Mouse (Mus musculus) heart, postnatal 25 days (tissue): ENCODE data around the gene Ank. TPM values are rescaled to one million over a fixed set of nuclear protein-coding genes. Genes with fewer than 3 reads are reported as not detected.

Experiments
- DNase-seq: peaks from one replicate; pipeline ENCODE4 v3.0.0; 2022; ENCODE audit warnings: low spot score
- intact Hi-C: fragments of 180-260 bp; cut with DNase I; formaldehyde crosslinking; loops from one replicate; pipeline ENCODE4 v1.15.1; 2025
- total RNA-seq, 2 experiments: library from RNA; stranded (reverse); gene quantifications; 2 replicates each; pipeline ENCODE4 v1.2.3; 2021

Ank gene
- total RNA-seq, 2 experiments from 2014 or later = 174 to 208 TPM

- DNase-seq = no peak
- intact Hi-C loops = no loop called here
Observed at GRCm38 (mm10) chr15:27492156-27492555, 25.7 kb downstream of the Ank start.

GRCm38 (mm10) chr15:27492734-27493133 is 26.3 kb downstream of the Ank start:
- intact Hi-C loops = no loop called here
- no peak for DNase-seq

GRCm38 (mm10) chr15:27493516-27493915 is 27.0 kb downstream of the Ank start:
- DNase-seq = no peak
- intact Hi-C loops = no loop called here

GRCm38 (mm10) chr15:27495981-27496401 is 29.5 kb downstream of the Ank start:
- intact Hi-C loops = no loop called here
- DNase-seq = no peak

DNA sequence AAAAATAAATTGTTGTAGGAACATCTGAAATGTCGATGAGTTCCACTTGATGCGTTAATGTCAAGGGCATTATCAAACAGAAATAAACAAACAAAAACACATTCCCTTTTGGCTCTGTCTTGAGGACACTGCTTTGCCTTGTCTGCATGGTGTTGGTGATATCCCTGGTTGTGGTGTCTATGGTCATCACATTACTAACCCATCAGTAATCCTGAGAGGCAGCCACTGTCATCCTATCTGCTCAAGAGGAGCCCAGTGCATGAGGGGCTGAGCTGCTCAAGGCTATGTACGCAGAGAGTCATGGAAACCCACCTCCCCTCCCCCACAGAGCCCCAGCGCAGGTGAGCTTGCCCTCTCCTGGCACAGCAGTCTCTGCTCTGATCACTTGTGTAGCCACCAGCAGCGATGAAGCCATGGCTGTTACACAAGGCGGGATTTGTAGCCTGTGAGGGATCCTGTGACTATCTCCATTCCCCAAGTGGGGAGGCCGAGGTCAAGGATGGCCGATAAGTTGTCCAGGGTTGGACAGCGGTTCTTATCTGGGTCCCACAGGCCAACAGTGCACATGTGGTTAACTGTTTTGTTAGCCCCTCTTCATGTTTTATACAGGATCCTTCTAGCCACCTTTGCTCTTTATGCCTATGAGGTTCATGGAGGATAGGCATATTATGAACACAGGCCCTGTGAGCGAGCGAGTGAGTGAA is 30.3 kb downstream of the Ank start:
- intact Hi-C loops = no loop called here
- DNase-seq = no peak

- intact Hi-C loops = no loop called here
- DNase-seq = no peak
Observed at GRCm38 (mm10) chr15:27497300-27497997, 31.0 kb downstream of the Ank start.

GRCm38 (mm10) chr15:27498078-27498477 is 31.6 kb downstream of the Ank start:
- DNase-seq = no peak
- intact Hi-C loops = no loop called here

- intact Hi-C loops = no loop called here
Observed at GRCm38 (mm10) chr15:27500390-27500789, 33.9 kb downstream of the Ank start.

GRCm38 (mm10) chr15:27502338-27502737 is 35.9 kb downstream of the Ank start:
- DNase-seq = no peak
- intact Hi-C loops = no loop called here

More at GRCm38 (mm10) chr15:27500390-27500789, 33.9 kb downstream of the Ank start:
- DNase-seq = no peak

GRCm38 (mm10) chr15:27503221-27503620 is 36.7 kb downstream of the Ank start:
- DNase-seq = no peak
- intact Hi-C loops = no loop called here

- no peak for DNase-seq
- intact Hi-C loops = no loop called here
Observed at GRCm38 (mm10) chr15:27503801-27504730, 37.6 kb downstream of the Ank start.

- intact Hi-C loops = loop anchor here (2.0 to 5.0 kb wide), 2 partner anchors 32 to 76 kb away; no protein-coding TSS in a partner anchor
- no peak for DNase-seq
Observed at GRCm38 (mm10) chr15:27506127-27506886, 39.8 kb downstream of the Ank start.

DNA sequence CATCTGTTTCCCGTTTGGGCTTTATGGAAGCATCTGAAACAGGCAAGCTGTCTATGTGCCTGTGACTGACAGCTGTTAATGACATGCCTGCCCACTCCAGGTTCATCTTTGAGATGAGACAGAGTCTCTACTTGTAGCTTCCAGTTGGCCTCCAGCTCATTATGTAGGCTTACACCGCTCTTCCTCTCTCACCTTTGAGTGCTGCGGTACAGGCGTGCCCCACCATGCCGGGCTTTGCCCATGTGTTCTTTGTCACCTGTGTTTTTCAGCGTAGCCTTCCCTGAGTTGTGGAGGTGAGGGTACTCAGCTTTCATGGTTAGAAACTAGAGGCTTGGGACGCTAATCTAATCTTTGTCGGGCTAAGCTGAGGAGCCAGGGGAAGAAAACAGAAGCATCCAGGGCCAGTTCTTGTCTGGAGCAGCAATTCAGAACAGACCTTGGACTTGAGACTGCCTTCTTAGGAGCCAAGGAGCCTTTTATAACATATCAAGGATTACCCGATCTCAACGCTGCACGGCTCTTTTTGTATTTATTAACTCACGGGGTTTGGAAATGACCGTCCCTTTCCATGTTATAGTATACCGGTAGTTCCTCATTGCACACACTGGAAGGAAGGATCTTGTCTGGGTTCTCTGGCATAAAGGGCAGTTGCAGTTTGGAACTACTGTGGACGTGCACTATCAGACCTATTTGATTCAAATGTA is 40.6 kb downstream of the Ank start:
- no peak for DNase-seq
- intact Hi-C loops = loop anchor here (2.0 to 5.0 kb wide), 2 partner anchors 32 to 75 kb away; no protein-coding TSS in a partner anchor

GRCm38 (mm10) chr15:27508169-27508568 is 41.7 kb downstream of the Ank start:
- intact Hi-C loops = loop anchor here (5.0 kb wide), 1 partner anchor 74 kb away; no protein-coding TSS in a partner anchor
- DNase-seq = no peak

DNA sequence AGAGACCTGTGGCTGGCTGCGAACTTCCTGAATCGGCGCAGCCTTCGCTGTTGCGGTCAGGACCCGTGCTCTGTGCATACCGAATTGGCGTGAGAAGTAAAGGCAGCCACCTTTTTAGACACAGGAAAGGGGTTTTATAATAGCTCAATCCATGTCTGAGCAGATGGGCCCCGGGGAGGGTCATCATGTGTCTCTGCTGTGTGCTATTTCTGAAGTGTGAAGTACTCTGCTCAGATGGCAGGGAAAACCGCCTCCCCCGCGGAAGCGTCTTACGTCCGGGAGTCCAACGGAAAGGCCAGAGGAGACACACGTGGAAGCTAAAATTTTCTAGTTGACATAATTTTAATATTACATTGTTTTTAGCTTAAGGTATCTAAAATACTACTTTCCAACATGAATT is 42.5 kb downstream of the Ank start:
- intact Hi-C loops = loop anchor here (5.0 kb wide), 1 partner anchor 73 kb away; no protein-coding TSS in a partner anchor
- no peak for DNase-seq

GRCm38 (mm10) chr15:27516927-27517326 is 50.5 kb downstream of the Ank start:
- intact Hi-C loops = no loop called here
- DNase-seq = no peak

DNA sequence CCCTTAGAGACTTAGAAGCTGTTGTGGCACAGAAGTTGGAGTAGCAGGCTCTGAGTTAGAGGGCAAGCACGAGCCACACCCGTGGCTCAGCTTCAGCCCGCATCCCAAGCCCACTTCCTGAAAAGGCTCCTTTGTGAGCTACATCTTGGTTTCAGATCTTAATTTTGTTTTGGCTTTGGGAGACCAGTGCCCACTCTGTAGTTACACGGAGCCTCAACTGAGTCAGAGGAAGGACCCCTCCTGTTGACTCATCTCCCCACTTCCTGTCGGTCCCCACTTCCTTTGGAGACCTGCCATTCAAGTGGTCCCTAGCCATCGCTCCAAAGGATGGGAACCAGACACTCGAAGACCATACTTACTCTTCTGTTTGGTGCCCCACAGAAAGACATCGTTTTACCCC is 51.5 kb downstream of the Ank start:
- DNase-seq = no peak
- intact Hi-C loops = no loop called here

DNA sequence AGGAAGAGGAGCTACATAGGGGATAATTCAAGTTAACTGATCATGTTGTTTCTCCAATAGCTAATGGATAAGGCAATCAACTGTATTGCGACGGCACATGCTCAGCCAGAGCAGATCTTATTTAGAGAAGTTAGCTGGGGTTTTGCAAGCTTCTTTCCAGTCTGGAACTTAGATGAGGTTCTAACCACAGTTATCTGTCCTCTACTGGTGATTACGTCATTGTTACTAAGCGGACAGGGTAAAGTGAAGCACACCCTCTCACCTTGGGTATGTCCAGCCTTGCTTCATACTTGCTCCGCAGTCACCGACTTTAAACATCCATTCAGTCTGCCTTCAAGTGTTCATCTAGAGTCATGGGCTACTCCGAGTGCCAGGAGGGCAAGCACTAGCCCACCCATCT is 53.4 kb downstream of the Ank start:
- intact Hi-C loops = no loop called here
- no peak for DNase-seq
